Mouse (Mus musculus) small intestine, adult 2 months (tissue): ENCODE results near the gene Bckdk.

Source experiments
- CTCF ChIP-seq: fragments of 200-500 bp; IDR thresholded peaks from 2 replicates; pipeline ENCODE4 v1.5.1; 2012; ENCODE audit warnings: low read depth, mild to moderate bottlenecking, control low read depth, inconsistent platforms, low read length, moderate library complexity, mixed read lengths; ENCODE audit not compliant: insufficient replicate concordance, insufficient read length; ENCODE audit errors: extremely low read depth
- POLR2A ChIP-seq: fragments of 200-500 bp; IDR thresholded peaks from 2 replicates; pipeline ENCODE4 v1.6.1; 2012; ENCODE audit warnings: low read depth, mild to moderate bottlenecking, control low read depth, inconsistent platforms, low read length, moderate library complexity

DNA sequence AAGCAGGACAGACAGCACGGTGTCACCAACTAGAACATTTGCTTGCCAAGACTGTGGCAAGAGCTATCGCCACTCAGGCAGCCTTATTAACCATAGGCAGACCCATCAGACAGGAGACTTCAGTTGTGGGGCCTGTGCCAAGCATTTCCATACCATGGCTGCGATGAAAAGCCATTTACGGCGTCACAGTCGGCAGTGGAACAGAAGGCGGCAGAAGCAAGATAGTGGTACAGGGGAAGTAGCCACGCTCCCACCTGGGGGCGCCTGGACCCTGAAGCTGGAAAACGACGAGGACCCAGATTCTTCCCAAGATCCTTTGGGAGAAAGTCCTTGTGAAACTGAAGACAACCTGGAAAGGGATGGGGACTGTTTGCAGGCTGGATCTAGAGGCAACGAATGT, 23.5 kb upstream of the Bckdk start:
- TF ChIP-seq CTCF = no peak
- TF ChIP-seq POLR2A = no peak
